Mouse (Mus musculus) embryo, embryonic 10.5 days (tissue): ENCODE measurements at regions not wholly inside any gene's neighbourhood (a gene's known extent, or its start where the extent isn't known, plus 50 kb on each side); places are given as distances from the start of the nearest gene placed in this dataset.

Experiments used
- DNase-seq: peaks from one replicate; pipeline ENCODE4 v3.0.0-alpha.2; 2015; ENCODE audit warnings: low spot score

GRCm38 (mm10) chr3:148659024-148659423 is 331.3 kb downstream of the Adgrl2 start:
- DNase-seq, result no peak

- DNase-seq, result no peak
Measured at GRCm38 (mm10) chr3:148658368-148658767, 332.0 kb downstream of the Adgrl2 start.

- DNase-seq, result no peak
Measured at GRCm38 (mm10) chr3:148656187-148656586, 334.2 kb downstream of the Adgrl2 start.

GRCm38 (mm10) chr3:148650241-148650640 is 340.1 kb downstream of the Adgrl2 start:
- no peak for DNase-seq

- DNase-seq, result no peak
Measured at GRCm38 (mm10) chr3:148644924-148645323, 345.4 kb downstream of the Adgrl2 start.

- DNase-seq, result no peak
Measured at GRCm38 (mm10) chr3:148641581-148641980, 348.8 kb downstream of the Adgrl2 start.

GRCm38 (mm10) chr3:148640680-148641101 is 349.7 kb downstream of the Adgrl2 start:
- no peak for DNase-seq

- no peak for DNase-seq
Measured at GRCm38 (mm10) chr3:148635101-148635500, 355.3 kb downstream of the Adgrl2 start.

GRCm38 (mm10) chr3:148634352-148634751 is 356.0 kb downstream of the Adgrl2 start:
- DNase-seq, result no peak

- no peak for DNase-seq
Measured at GRCm38 (mm10) chr3:148633291-148633690, 357.1 kb downstream of the Adgrl2 start.

- DNase-seq, result no peak
Measured at GRCm38 (mm10) chr3:148632449-148632848, 357.9 kb downstream of the Adgrl2 start.

GRCm38 (mm10) chr3:148631415-148632192 is 358.8 kb downstream of the Adgrl2 start:
- no peak for DNase-seq

GRCm38 (mm10) chr3:148630865-148631264 is 359.5 kb downstream of the Adgrl2 start:
- peak; percentile 17 for DNase-seq

- DNase-seq, result no peak
Measured at GRCm38 (mm10) chr3:148614971-148615671, 375.2 kb downstream of the Adgrl2 start.

GRCm38 (mm10) chr3:148613443-148613842 is 376.9 kb downstream of the Adgrl2 start:
- no peak for DNase-seq

- no peak for DNase-seq
Measured at GRCm38 (mm10) chr3:148603276-148603675, 387.1 kb downstream of the Adgrl2 start.

- no peak for DNase-seq
Measured at GRCm38 (mm10) chr3:148602730-148603255, 387.6 kb downstream of the Adgrl2 start.

- DNase-seq, result no peak
Measured at GRCm38 (mm10) chr3:148595561-148595960, 394.8 kb downstream of the Adgrl2 start.

GRCm38 (mm10) chr3:148589556-148589955 is 400.8 kb downstream of the Adgrl2 start:
- peak; percentile 7 for DNase-seq

GRCm38 (mm10) chr3:148575735-148576134 is 414.6 kb downstream of the Adgrl2 start:
- DNase-seq, result no peak

GRCm38 (mm10) chr3:148572493-148572892 is 417.9 kb downstream of the Adgrl2 start:
- no peak for DNase-seq

- DNase-seq, result no peak
Measured at GRCm38 (mm10) chr3:148564716-148565115, 425.6 kb downstream of the Adgrl2 start.

GRCm38 (mm10) chr3:148561211-148561610 is 429.1 kb downstream of the Adgrl2 start:
- no peak for DNase-seq
